Mouse (Mus musculus): ENCODE measurements at regions not wholly inside any gene's neighbourhood (a gene's known extent, or its start where the extent isn't known, plus 50 kb on each side); places are given as distances from the start of the nearest gene placed in this dataset.

Small RNAs in the stretch of these regions (microRNA-seq; reads per million reads assigned to microRNA genes)
- gene Gm44358 = 0 reads per million in 2 experiments
